Mouse (Mus musculus) G1E (cell line): ENCODE results near the gene Mast3. TPM values are rescaled to one million over a fixed set of nuclear protein-coding genes. Genes with fewer than 3 reads are reported as not detected.

Experiments used
- ATAC-seq: 2 replicates; pipeline ENCODE4 v1.8.0; 2016; ENCODE audit warnings: mild to moderate bottlenecking; ENCODE audit not compliant: insufficient number of reproducible peaks, poor library complexity, low FRiP score, severe bottlenecking; ENCODE audit errors: extremely low read depth
- DNase-seq: peaks from one replicate; pipeline ENCODE4 v3.0.0; 2012; ENCODE audit warnings: low spot score
- H3K27me3 ChIP-seq: 2 replicates; pipeline ENCODE4 v1.6.1; 2012; ENCODE audit warnings: mild to moderate bottlenecking, low read length, inconsistent platforms; ENCODE audit not compliant: insufficient read depth
- H3K36me3 ChIP-seq: replicated peaks from 2 replicates; pipeline ENCODE3; 2012; ENCODE audit warnings: mild to moderate bottlenecking, inconsistent platforms
- H3K4me1 ChIP-seq: 2 replicates; pipeline ENCODE4 v1.6.1; 2012; ENCODE audit warnings: low read depth, low read length, inconsistent platforms, mixed read lengths; ENCODE audit not compliant: insufficient read depth
- H3K4me3 ChIP-seq: 2 replicates; pipeline ENCODE4 v1.5.1; 2012; ENCODE audit warnings: low read depth, mild to moderate bottlenecking, inconsistent platforms, low read length, moderate library complexity, mixed read lengths
- H3K9me3 ChIP-seq: replicated peaks from 2 replicates; pipeline ENCODE4 v1.6.1; 2012; ENCODE audit warnings: inconsistent platforms
- CTCF ChIP-seq: IDR thresholded peaks from 2 replicates; pipeline ENCODE4 v1.5.1; 2012; ENCODE audit warnings: low read depth, low read length, inconsistent platforms, mixed read lengths
- GATA1 ChIP-seq: IDR thresholded peaks from 2 replicates; pipeline ENCODE4 v1.6.1; 2012; ENCODE audit warnings: borderline replicate concordance, low read length, inconsistent platforms, mixed read lengths
- GATA2 ChIP-seq: IDR thresholded peaks from 2 replicates; pipeline ENCODE4 v1.6.1; 2012; ENCODE audit warnings: low read depth, low read length, inconsistent platforms, borderline replicate concordance
- POLR2AphosphoS5 ChIP-seq: IDR thresholded peaks from 2 replicates; pipeline ENCODE4 v1.6.1; 2012; ENCODE audit warnings: low read depth, low read length, inconsistent platforms; ENCODE audit not compliant: insufficient replicate concordance
- TAL1 ChIP-seq: conservative IDR thresholded peaks from 2 replicates; pipeline ENCODE4 v1.6.1; 2012; ENCODE audit warnings: low read depth, low read length, inconsistent platforms, mixed read lengths
- polyA plus RNA-seq: library from polyadenylated mRNA; stranded (reverse); fragments of >175 nt; gene quantifications from 2 replicates; pipeline ENCODE4 v1.2.3, GENCODE M21; 2012
- total RNA-seq, 2 experiments: library from RNA; stranded (forward) in 1 of 2; stranded (reverse) in 1 of 2; fragments of 200-1000 nt in 1 of 2; fragments of >200 nt in 1 of 2; fragmentation: Nextera tagmentation in 1 of 2; gene quantifications; 2 replicates each; pipeline ENCODE4 v1.2.3; 2014 to 2017

Mast3 gene
- total and polyA plus RNA-seq, 3 experiments = 15.7 to 323 (median 79.8) TPM

- DNase-seq = no peak
- no peak within 1 kb of the TSS; the same call in 1 of the 2 replicates for H3K4me3 ChIP-seq
- TF ChIP-seq POLR2AphosphoS5 (no peak), GATA2 (no peak), TAL1 (no peak), CTCF (no peak), GATA1 (no peak)
These were observed 3.4 kb upstream of the Mast3 start, which contains the start of gene Il12rb1 for GRCm38 (mm10) chr8:70808239-70808638. Gene Il12rb1 (plus strand): TSS chr8:70808449.

GRCm38 (mm10) chr8:70807304-70807703, 2.5 kb upstream of the Mast3 start:
- H3K27me3 ChIP-seq = peaks cover 10% of the 10 kb centered on the region; the same call in 1 of the 2 replicates
- H3K4me1 ChIP-seq = peaks cover 89% of the 10 kb centered on the region
- ATAC-seq (no peak), DNase-seq (no peak)
- peaks cover 2% of the 10 kb centered on the region for H3K36me3 ChIP-seq
- TF ChIP-seq POLR2AphosphoS5 (no peak), CTCF (no peak), GATA1 (no peak), TAL1 (no peak), GATA2 (no peak)
- no peak overlapping the region for H3K4me3 ChIP-seq
- H3K9me3 ChIP-seq = no peaks in the 10 kb centered on the region

More at GRCm38 (mm10) chr8:70808239-70808638, 3.4 kb upstream of the Mast3 start, which contains the start of gene Il12rb1:
- ATAC-seq = no peak
- Histone ChIP-seq H3K27me3 (peaks cover 15% of the 10 kb centered on the region; the same call in 1 of the 2 replicates), H3K9me3 (no peaks in the 10 kb centered on the region), H3K36me3 (no peaks in the 10 kb centered on the region), H3K4me1 (peaks cover 91% of the 10 kb centered on the region)

GRCm38 (mm10) chr8:70806541-70806940, 1.7 kb upstream of the Mast3 start:
- peaks cover 93% of the 10 kb centered on the region for H3K4me1 ChIP-seq
- H3K27me3 ChIP-seq = peaks cover 10% of the 10 kb centered on the region; the same call in 1 of the 2 replicates
- no peak overlapping the region; the same call in 1 of the 2 replicates for H3K4me3 ChIP-seq
- no peaks in the 10 kb centered on the region for H3K9me3 ChIP-seq
- TF ChIP-seq TAL1 = no peak
- TF ChIP-seq GATA2 = no peak
- no peak for TF ChIP-seq POLR2AphosphoS5
- TF ChIP-seq GATA1 = no peak
- TF ChIP-seq CTCF = no peak
- DNase-seq = peak; percentile 46
- H3K36me3 ChIP-seq = peaks cover 8% of the 10 kb centered on the region
- peak; percentile 32 for ATAC-seq

DNA sequence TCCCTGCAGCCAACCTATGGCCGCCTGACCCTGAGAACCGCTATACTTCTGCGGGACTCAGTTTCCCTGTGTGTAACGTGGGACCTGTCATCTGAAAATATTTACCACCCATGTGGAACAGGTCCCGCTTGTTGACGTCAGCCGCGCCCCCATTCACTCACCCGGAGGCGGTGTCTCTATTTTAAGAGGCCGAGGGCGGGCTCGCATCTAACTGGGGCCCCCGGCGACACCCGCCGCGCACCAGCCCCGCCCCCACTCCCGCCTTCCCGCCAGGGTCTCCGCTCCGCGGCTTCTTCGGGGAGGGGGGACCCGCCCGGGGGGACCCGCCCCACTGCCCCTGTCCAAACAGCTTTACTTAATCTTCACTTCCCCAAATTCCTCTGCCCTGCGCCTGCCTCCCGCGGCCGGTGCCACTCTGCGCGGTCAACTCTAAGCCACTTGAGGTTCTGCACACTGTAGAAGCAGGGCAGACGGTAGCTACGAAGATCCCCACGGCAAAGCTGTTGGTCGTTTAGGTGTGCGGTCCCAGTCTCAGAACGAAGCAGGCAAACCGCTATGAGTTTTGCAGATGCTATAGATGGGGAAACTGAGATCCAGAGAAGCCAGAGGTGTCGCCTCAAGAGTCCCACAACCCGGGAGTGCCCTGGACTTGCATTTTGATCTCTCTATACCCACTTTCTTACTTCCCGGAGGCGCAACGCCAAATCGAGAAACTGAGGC, 933 bp downstream of the Mast3 start:
- no peaks in the 10 kb centered on the region for H3K9me3 ChIP-seq
- H3K4me1 ChIP-seq = peaks cover 82% of the 10 kb centered on the region
- peak overlapping the region; percentile 76 for H3K4me3 ChIP-seq
- no peak for TF ChIP-seq GATA1
- no peak for TF ChIP-seq GATA2
- no peak for TF ChIP-seq CTCF
- TF ChIP-seq TAL1 = no peak
- TF ChIP-seq POLR2AphosphoS5 = no peak
- H3K36me3 ChIP-seq = peaks cover 26% of the 10 kb centered on the region
- DNase-seq = peak; percentile 70
- ATAC-seq = peak; percentile 15; the same call in 1 of the 2 replicates
- no peaks in the 10 kb centered on the region for H3K27me3 ChIP-seq

DNA sequence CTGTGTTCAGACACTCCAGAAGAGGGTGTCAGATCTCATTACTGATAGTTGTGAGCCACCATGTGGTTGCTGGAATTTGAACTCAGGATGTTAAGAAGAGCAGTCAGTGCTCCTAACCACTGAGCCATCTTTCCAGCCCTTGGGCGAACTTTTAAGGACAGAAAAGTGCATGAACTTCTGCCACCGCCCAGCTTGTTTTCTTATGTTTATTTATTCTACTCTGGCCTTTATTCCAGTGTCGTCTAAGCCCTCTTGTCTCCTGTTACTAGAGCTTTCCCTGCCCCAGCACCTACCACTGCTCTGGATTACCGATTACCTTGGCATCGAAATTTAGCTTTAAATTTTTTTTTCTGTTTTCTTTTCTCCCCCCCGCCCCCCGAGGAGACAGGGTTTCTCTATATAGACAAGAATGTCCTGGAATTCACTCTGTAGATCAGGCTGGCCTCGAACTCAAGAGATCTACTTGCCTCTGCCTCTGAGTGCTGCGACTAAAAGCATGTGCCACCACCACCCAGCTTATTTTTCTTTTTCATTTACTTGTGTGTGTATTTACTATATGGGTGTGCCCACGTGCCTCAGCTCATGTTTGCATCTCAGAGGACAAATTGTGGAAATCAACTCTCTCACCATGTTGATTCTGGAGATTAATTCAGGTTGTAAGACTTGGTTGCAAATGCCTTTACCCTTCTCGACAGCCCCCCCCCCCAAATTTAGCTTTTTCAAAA, 1.9 kb downstream of the Mast3 start:
- H3K9me3 ChIP-seq = no peaks in the 10 kb centered on the region
- DNase-seq = no peak
- TF ChIP-seq CTCF (no peak), TAL1 (no peak), POLR2AphosphoS5 (no peak), GATA1 (no peak), GATA2 (no peak)
- no peak for ATAC-seq
- H3K27me3 ChIP-seq = no peaks in the 10 kb centered on the region
- peaks cover 30% of the 10 kb centered on the region for H3K36me3 ChIP-seq
- peak overlapping the region; percentile 76 for H3K4me3 ChIP-seq
- peaks cover 81% of the 10 kb centered on the region for H3K4me1 ChIP-seq

DNA sequence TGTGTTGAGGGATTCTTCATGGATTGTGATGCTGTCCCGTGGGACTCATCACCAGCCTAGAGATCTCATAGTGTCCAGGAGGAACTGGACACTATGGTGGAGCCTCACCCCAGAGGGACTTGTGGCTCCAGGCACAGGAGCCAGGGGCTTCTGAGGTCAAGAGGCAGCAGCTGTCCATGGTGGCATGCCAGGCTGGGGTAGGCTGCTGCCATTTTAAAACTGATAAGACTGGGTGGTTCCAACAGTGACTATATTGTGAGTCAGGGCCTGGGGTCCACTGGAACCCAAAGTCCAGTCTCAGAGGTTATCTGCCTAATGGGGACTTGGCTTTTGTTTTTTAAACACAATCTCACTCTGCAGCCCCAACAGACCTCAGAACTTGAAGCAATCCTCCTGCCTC, 3.0 kb downstream of the Mast3 start:
- DNase-seq (no peak), ATAC-seq (no peak)
- H3K4me3 ChIP-seq = no peak overlapping the region
- no peaks in the 10 kb centered on the region for H3K9me3 ChIP-seq
- H3K27me3 ChIP-seq = no peaks in the 10 kb centered on the region
- H3K4me1 ChIP-seq = peaks cover 79% of the 10 kb centered on the region
- peaks cover 30% of the 10 kb centered on the region for H3K36me3 ChIP-seq
- no peak for TF ChIP-seq GATA1
- no peak for TF ChIP-seq GATA2
- no peak for TF ChIP-seq POLR2AphosphoS5
- no peak for TF ChIP-seq TAL1
